Comparison of ENCODE assay signal across 17 mouse cellular contexts in the genomic region with DNA sequence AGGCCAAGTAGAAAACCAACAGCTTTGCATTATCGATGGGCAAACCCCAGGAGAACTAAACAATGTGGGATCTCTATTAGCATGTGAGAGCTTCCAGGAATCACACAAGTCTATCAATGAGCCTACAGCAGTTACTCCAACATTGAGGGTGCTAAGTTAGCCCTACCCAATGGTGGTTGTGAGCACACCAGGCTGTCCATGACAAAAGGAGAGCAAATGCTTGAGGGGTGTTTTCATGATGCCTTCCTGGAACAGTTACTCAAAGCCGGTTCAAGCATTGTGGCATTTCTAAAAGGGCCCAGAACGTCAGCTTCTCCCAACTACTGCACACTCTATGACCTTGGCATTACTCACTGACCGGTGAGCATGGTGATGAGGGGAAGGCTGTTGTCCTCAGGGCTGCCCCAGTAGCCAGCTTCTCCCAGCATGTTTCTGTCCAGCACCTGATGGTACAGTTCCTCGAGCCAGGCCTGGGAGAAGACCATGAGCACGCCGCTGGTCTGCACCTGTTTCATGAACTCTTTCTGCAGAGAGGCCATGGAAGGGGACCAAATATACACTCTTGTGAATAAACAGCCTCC.
DNase-seq lines count a peak whose midpoint lies in the region; ATAC-seq and TF ChIP-seq lines count a peak whose summit lies in the region.
"Had no signal": no experiment of that assay in that cellular context is flagged by ENCODE, and none has a peak within 500 bp of the region (broad histone marks: within the 10 kb centered on the region; RNA-seq: fewer than 3 reads in every experiment).

No protein-coding gene starts in this region.

- WGBS in midbrain, postnatal 0 days, result 81% methylated on average over 7 of the region's 7 CpGs
- WGBS in midbrain, embryonic 15.5 days, result 87% methylated on average over 7 of the region's 7 CpGs

- ATAC-seq in midbrain, postnatal 0 days (ENCODE audit: low FRiP score), result 0 out of 2 replicates have a peak, but pooled peaks have one; percentile 34
- no peak for ATAC-seq in midbrain, embryonic 15.5 days (replicated peaks)
- no peak for ATAC-seq in inflammation-experienced regulatory T-cells, adult 6 months

- no peak overlapping the region for H3K9ac ChIP-seq in midbrain, postnatal 0 days (replicated peaks; ENCODE audit: low read length, poor library complexity, severe bottlenecking)
- no peak overlapping the region for H3K9ac ChIP-seq in midbrain, embryonic 15.5 days
- H3K9ac ChIP-seq: heart, embryonic 15.5 days; limb, embryonic 12.5 days; liver, embryonic 13.5 days; lung, embryonic 15.5 days had no signal

- peaks cover 13% of the 10 kb centered on the region for H3K36me3 ChIP-seq in midbrain, postnatal 0 days (ENCODE audit: insufficient read depth, low read length)
- peaks cover 7% of the 10 kb centered on the region; the same call in 1 of the 2 replicates for H3K36me3 ChIP-seq in midbrain, embryonic 15.5 days (replicated peaks)
- H3K36me3 ChIP-seq: heart, embryonic 15.5 days; limb, embryonic 12.5 days; liver, embryonic 13.5 days; lung, embryonic 15.5 days had no signal

- H3K27me3 ChIP-seq in midbrain, postnatal 0 days (ENCODE audit: insufficient read depth, low read length), result no peaks in the 10 kb centered on the region
- no peaks in the 10 kb centered on the region for H3K27me3 ChIP-seq in midbrain, embryonic 15.5 days (replicated peaks)
- H3K27me3 ChIP-seq: heart, embryonic 15.5 days; limb, embryonic 12.5 days; liver, embryonic 13.5 days; lung, embryonic 15.5 days had no signal

- H3K27ac ChIP-seq in midbrain, postnatal 0 days (ENCODE audit: low read depth, low read length), result no peak overlapping the region
- no peak overlapping the region for H3K27ac ChIP-seq in midbrain, embryonic 15.5 days
- H3K27ac ChIP-seq: heart, adult 2 months; heart, embryonic 15.5 days; limb, embryonic 12.5 days; liver, embryonic 13.5 days; lung, embryonic 15.5 days; macrophage had no signal

- no peak overlapping the region for H3K4me2 ChIP-seq in midbrain, postnatal 0 days (ENCODE audit: low read depth, low read length, poor library complexity, severe bottlenecking)
- no peak overlapping the region for H3K4me2 ChIP-seq in midbrain, embryonic 15.5 days
- H3K4me2 ChIP-seq: heart, embryonic 15.5 days; limb, embryonic 12.5 days; liver, embryonic 13.5 days; lung, embryonic 15.5 days; midbrain, embryonic 11.5 days had no signal

- H3K9me3 ChIP-seq in midbrain, postnatal 0 days (ENCODE audit: low read length), result no peaks in the 10 kb centered on the region
- H3K9me3 ChIP-seq in midbrain, embryonic 15.5 days, result no peaks in the 10 kb centered on the region
- H3K9me3 ChIP-seq: heart, embryonic 15.5 days; limb, embryonic 12.5 days; liver, embryonic 13.5 days; lung, embryonic 15.5 days had no signal

- TF ChIP-seq CTCF in midbrain, postnatal 0 days (IDR thresholded peaks at IDR 0.05), result no peak

- no peaks in the 10 kb centered on the region for H3K4me1 ChIP-seq in midbrain, postnatal 0 days (ENCODE audit: insufficient read depth, low read length)
- no peaks in the 10 kb centered on the region for H3K4me1 ChIP-seq in midbrain, embryonic 15.5 days
- H3K4me1 ChIP-seq: heart, embryonic 15.5 days; limb, embryonic 12.5 days; liver, embryonic 13.5 days; lung, embryonic 15.5 days had no signal

- no peak overlapping the region for H3K4me3 ChIP-seq in midbrain, postnatal 0 days (ENCODE audit: low read depth, low read length)
- H3K4me3 ChIP-seq in midbrain, embryonic 15.5 days, result no peak overlapping the region
- H3K4me3 ChIP-seq: heart, adult 2 months; heart, embryonic 15.5 days; limb, embryonic 12.5 days; liver, embryonic 13.5 days; lung, embryonic 15.5 days had no signal

- no peak for DNase-seq in midbrain, postnatal 0 days (ENCODE audit: low spot score)
- peak; percentile 21 for DNase-seq in adrenal gland, postnatal 14 days
- peak; percentile 46 for DNase-seq in cerebellum, adult 9-10 months
- no peak for DNase-seq in urinary bladder, adult 18-20 months (ENCODE audit: low spot score in 2 of 2)
- DNase-seq in urinary bladder, postnatal 10 days (ENCODE audit: low spot score), result no peak
- DNase-seq: heart, adult 2 months; kidney, adult 18-20 months; kidney, postnatal 25 days; layer of hippocampus, adult 9-11 months; liver, embryonic 13.5 days had no signal

Comparison
In these comparisons a context has a peak if more than half of its experiments do, and no peak if none do; other contexts are left out.
1. DNase-seq: peak in adrenal gland, postnatal 14 days (single experiment) and cerebellum, adult 9-10 months (single experiment); none in midbrain, postnatal 0 days (single experiment), urinary bladder, adult 18-20 months (0 of 2) and urinary bladder, postnatal 10 days (single experiment).